Mouse (Mus musculus): ENCODE results near the gene Ranbp10.

GRCm38 (mm10) chr8:105853178-105853577 is 26.0 kb upstream of the Ranbp10 start, which contains the start of gene Cenpt:
- TF ChIP-seq CTCF (IDR thresholded peaks at IDR 0.05; ENCODE audit: control insufficient read depth, insufficient read depth, insufficient read length) (no peak), FOSL1 (IDR thresholded peaks at IDR 0.05; ENCODE audit: insufficient read depth, low read length, poor library complexity, severe bottlenecking) (no peak), MAX (IDR thresholded peaks at IDR 0.05) (no peak), CEBPB (IDR thresholded peaks at IDR 0.05; ENCODE audit: low read depth) (no peak)
